ENCODE assay signal across 1 mouse cellular context in genomic region chr17:35088151-35088550, GRCm38 (mm10).
TF ChIP-seq lines count a peak whose summit lies in the region.

No protein-coding gene starts in this region.

TF ChIP-seq in MEL, 35 proteins besides CTCF, POLR2A, EP300 and RAD21 (continued from another document):
- TF ChIP-seq ZKSCAN1 (IDR thresholded peaks at IDR 0.05; ENCODE audit: low read depth, low read length) (no peak), MAZ (IDR thresholded peaks at IDR 0.05; ENCODE audit: low read depth, low read length) (no peak), ETS1 (IDR thresholded peaks at IDR 0.05; ENCODE audit: low read depth, low read length) (no peak), TBP (IDR thresholded peaks at IDR 0.05; ENCODE audit: low read depth, low read length) (no peak), NRF1 (IDR thresholded peaks at IDR 0.05; ENCODE audit: insufficient read depth, low read depth, low read length, poor library complexity, severe bottlenecking) (no peak), ZC3H11A (IDR thresholded peaks at IDR 0.05; ENCODE audit: low read depth, low read length) (peak; percentile 30), MAFK (IDR thresholded peaks at IDR 0.05; ENCODE audit: borderline replicate concordance, low read depth, low read length) (no peak), BHLHE40 (IDR thresholded peaks at IDR 0.05; ENCODE audit: borderline replicate concordance, low read depth, low read length) (no peak), TCF12 (IDR thresholded peaks at IDR 0.05; ENCODE audit: low read depth, low read length) (no peak), GABPA (IDR thresholded peaks at IDR 0.05; ENCODE audit: low read depth, low read length) (no peak), SMC3 (IDR thresholded peaks at IDR 0.05; ENCODE audit: low read depth, low read length) (peak; percentile 46), MAX (IDR thresholded peaks at IDR 0.05; ENCODE audit: low read length) (no peak), CHD1 (IDR thresholded peaks at IDR 0.05; ENCODE audit: low read depth, low read length) (no peak), E2F4 (IDR thresholded peaks at IDR 0.05; ENCODE audit: borderline replicate concordance, low read depth, low read length) (no peak), SIN3A (IDR thresholded peaks at IDR 0.05; ENCODE audit: low read length) (no peak), NELFE (IDR thresholded peaks at IDR 0.05; ENCODE audit: low read depth, low read length) (no peak), GATA1 (IDR thresholded peaks at IDR 0.05; ENCODE audit: low read depth, low read length) (no peak), USF2 (IDR thresholded peaks at IDR 0.05; ENCODE audit: borderline replicate concordance in 1 of 2, insufficient read depth in 1 of 2, low read depth in 1 of 2, low read length in 2 of 2) (no peak), ZNF384 (IDR thresholded peaks at IDR 0.05; ENCODE audit: low read depth, low read length) (peak; percentile 69), MYC (IDR thresholded peaks at IDR 0.05; ENCODE audit: low read depth, low read length) (0 out of 2 replicates have a peak, but pooled peaks have one; percentile 23), RCOR1 (IDR thresholded peaks at IDR 0.05; ENCODE audit: low read depth, low read length) (no peak), POLR2AphosphoS2 (IDR thresholded peaks at IDR 0.05; ENCODE audit: low read length) (no peak)
